Mouse (Mus musculus) cerebellum, adult 11-12 months (tissue): ENCODE results near the gene Hist1h3f.

Experiments
- DNase-seq: peaks from one replicate; pipeline ENCODE4 v3.0.0; 2022

Gene Hist1h3f

GRCm38 (mm10) chr13:23518885-23519284, 25.0 kb upstream of the Hist1h3f start:
- DNase-seq = peak; percentile 71

GRCm38 (mm10) chr13:23519416-23519815, 24.4 kb upstream of the Hist1h3f start:
- peak; percentile 68 for DNase-seq

- peak; percentile 73 for DNase-seq
Observed at GRCm38 (mm10) chr13:23521703-23522102, 22.1 kb upstream of the Hist1h3f start.

- no peak for DNase-seq
Observed at GRCm38 (mm10) chr13:23523976-23524375, 19.9 kb upstream of the Hist1h3f start.

GRCm38 (mm10) chr13:23524654-23525053, 19.2 kb upstream of the Hist1h3f start:
- DNase-seq = peak; percentile 64

GRCm38 (mm10) chr13:23525901-23526300, 18.0 kb upstream of the Hist1h3f start:
- no peak for DNase-seq

GRCm38 (mm10) chr13:23526312-23526711, 17.5 kb upstream of the Hist1h3f start:
- DNase-seq = peak; percentile 84

GRCm38 (mm10) chr13:23529005-23529404, 14.8 kb upstream of the Hist1h3f start:
- DNase-seq = no peak

- no peak for DNase-seq
Observed at GRCm38 (mm10) chr13:23529480-23530165, 14.2 kb upstream of the Hist1h3f start.

GRCm38 (mm10) chr13:23530181-23530900, 13.5 kb upstream of the Hist1h3f start:
- DNase-seq = peak; percentile 55

- peak; percentile 98 for DNase-seq
Observed at GRCm38 (mm10) chr13:23530901-23531875, 12.7 kb upstream of the Hist1h3f start, which contains the start of gene Hist1h4h. Gene Hist1h4h (plus strand): TSS chr13:23531050.

- no peak for DNase-seq
Observed at GRCm38 (mm10) chr13:23532262-23533075, 11.4 kb upstream of the Hist1h3f start.

- DNase-seq = peak; percentile 76
Observed at GRCm38 (mm10) chr13:23533560-23534367, 10.1 kb upstream of the Hist1h3f start, which contains the start of gene Hist1h2af. Gene Hist1h2af (plus strand): TSS chr13:23533906.

- no peak for DNase-seq
Observed at GRCm38 (mm10) chr13:23534368-23535131, 9.3 kb upstream of the Hist1h3f start.

- DNase-seq = peak; percentile 84
Observed at GRCm38 (mm10) chr13:23535137-23536075, 8.4 kb upstream of the Hist1h3f start, which contains the start of gene Hist1h3g. Gene Hist1h3g (plus strand): TSS chr13:23535422.

- DNase-seq = no peak
Observed at GRCm38 (mm10) chr13:23536076-23536822, 7.6 kb upstream of the Hist1h3f start.

- DNase-seq = no peak
Observed at GRCm38 (mm10) chr13:23537006-23537710, 6.7 kb upstream of the Hist1h3f start.

- no peak for DNase-seq
Observed at GRCm38 (mm10) chr13:23538249-23538648, 5.6 kb upstream of the Hist1h3f start.
